Mouse (Mus musculus) heart, adult 2 months (tissue): Measurements from ENCODE around the gene Tepp. TPM values are rescaled to one million over a fixed set of nuclear protein-coding genes. Genes with fewer than 3 reads are reported as not detected.

Experiments used
- DNase-seq, 2 experiments: peaks; one replicate each; pipeline ENCODE4 v3.0.0; 2021
- H3K27ac ChIP-seq: fragments of 200-600 bp; 2 replicates; pipeline ENCODE4 v1.8.1; 2022
- H3K27me3 ChIP-seq: fragments of 200-500 bp; 2 replicates; pipeline ENCODE4 v1.6.1; 2012; ENCODE audit warnings: mild to moderate bottlenecking, low read length, inconsistent platforms, mixed read lengths; ENCODE audit not compliant: control insufficient read depth, insufficient read depth
- H3K36me3 ChIP-seq: fragments of 200-500 bp; 2 replicates; pipeline ENCODE4 v1.6.1; 2012; ENCODE audit warnings: low read length, inconsistent platforms; ENCODE audit not compliant: control insufficient read depth, insufficient read depth
- H3K4me1 ChIP-seq: fragments of 200-500 bp; 2 replicates; pipeline ENCODE4 v1.6.1; 2011; ENCODE audit warnings: low read length; ENCODE audit not compliant: control insufficient read depth, insufficient read depth
- H3K4me3 ChIP-seq: fragments of 200-600 bp; 2 replicates; pipeline ENCODE4 v1.8.1; 2022
- H3K79me2 ChIP-seq: fragments of 200-500 bp; replicated peaks from 2 replicates; pipeline ENCODE4 v1.6.1; 2012; ENCODE audit warnings: mild to moderate bottlenecking, inconsistent platforms, low read length, moderate library complexity, mixed read lengths; ENCODE audit not compliant: control insufficient read depth, insufficient read depth
- H3K9ac ChIP-seq: fragments of 200-500 bp; 2 replicates; pipeline ENCODE4 v1.6.1; 2012; ENCODE audit warnings: low read depth, mild to moderate bottlenecking, control low read depth, inconsistent platforms, low read length, mixed read lengths
- CTCF ChIP-seq: fragments of 200-600 bp; IDR thresholded peaks from 2 replicates; pipeline ENCODE4 v1.8.1; 2022; ENCODE audit warnings: antibody characterized with exemption, mild to moderate bottlenecking, moderate library complexity
- EP300 ChIP-seq: fragments of 200-500 bp; IDR thresholded peaks from 2 replicates; pipeline ENCODE4 v1.6.1; 2011; ENCODE audit warnings: low read depth, low read length, control low read depth; ENCODE audit not compliant: insufficient read depth
- POLR2A ChIP-seq: fragments of 200-500 bp; IDR thresholded peaks from 2 replicates; pipeline ENCODE4 v1.6.1; 2011; ENCODE audit warnings: mild to moderate bottlenecking, low read depth, low read length, control low read depth; ENCODE audit not compliant: insufficient read depth
- WGBS: fragments of 180-500 bp; shearing (Covaris S2); methylation state at CpG from one replicate; pipeline ENCODE4 v1.1.7; 2018; 5-methylcytosine and 5-hydroxymethylcytosine counted together
- intact Hi-C: fragments of 180-260 bp; cut with DNase I; formaldehyde crosslinking; loops from one replicate; pipeline ENCODE4 v1.15.1; 2025
- polyA plus RNA-seq: library from polyadenylated mRNA; depleted of rRNA; stranded (reverse); fragments of >200 nt; gene quantifications from 2 replicates; pipeline ENCODE4 v1.2.3, GENCODE M21; 2012
- total RNA-seq, 2 experiments: library from RNA; stranded (reverse); gene quantifications; 2 replicates each; pipeline ENCODE4 v1.2.3; 2021

The Tepp gene
- total and polyA plus RNA-seq, 3 experiments: 0.59 TPM; not detected in 2

DNA sequence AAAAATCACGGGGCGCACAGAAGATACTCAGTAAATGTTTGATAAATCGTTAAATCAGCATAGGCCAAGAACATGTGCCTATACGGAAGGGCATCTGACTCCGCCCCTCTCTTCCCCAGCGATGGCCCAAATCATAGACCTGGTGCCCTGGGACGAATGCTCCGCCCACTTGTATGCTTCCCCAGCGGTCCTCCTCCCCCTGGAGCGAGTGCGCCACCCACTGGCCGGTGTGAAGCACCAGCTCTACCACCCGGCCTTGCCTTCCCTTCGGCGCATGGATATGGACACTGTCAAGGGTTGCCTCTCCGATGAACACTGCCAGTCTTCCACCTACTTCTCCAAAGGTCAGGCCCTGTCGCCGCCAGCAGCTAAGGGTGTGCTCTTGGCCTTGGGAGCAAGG lies 2.5 kb downstream of the Tepp start:
- intact Hi-C loops: no loop called here
- Histone ChIP-seq H3K27ac (no peak overlapping the region), H3K79me2 (no peaks in the 10 kb centered on the region), H3K4me1 (no peaks in the 10 kb centered on the region), H3K4me3 (no peak overlapping the region), H3K27me3 (no peaks in the 10 kb centered on the region), H3K36me3 (no peaks in the 10 kb centered on the region), H3K9ac (no peak overlapping the region)
- no peak for DNase-seq
- TF ChIP-seq CTCF: peak; percentile 52
- TF ChIP-seq POLR2A: no peak
- WGBS: 70% methylated on average over 18 of the region's 18 CpGs

DNA sequence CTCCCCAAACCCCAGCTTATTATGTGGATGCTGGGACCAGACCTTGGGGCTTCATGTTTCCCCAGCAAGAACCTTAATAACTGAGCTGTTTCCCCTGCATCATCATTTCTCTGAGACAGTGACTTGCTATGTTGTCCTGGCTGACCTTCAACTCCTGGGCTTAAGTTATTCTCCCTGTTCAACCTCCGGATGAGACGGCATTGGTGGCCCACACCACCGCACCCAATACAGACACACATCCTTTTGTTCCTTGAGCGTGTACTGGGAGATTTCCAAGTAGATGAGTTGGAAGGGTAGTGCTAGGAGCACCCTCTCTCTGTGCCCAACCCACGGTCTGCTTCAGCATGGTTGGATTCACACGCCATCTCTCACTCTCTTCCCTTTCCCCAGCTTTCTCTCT lies 3.5 kb downstream of the Tepp start:
- Histone ChIP-seq H3K4me1 (no peaks in the 10 kb centered on the region), H3K27ac (no peak overlapping the region), H3K27me3 (no peaks in the 10 kb centered on the region), H3K79me2 (no peaks in the 10 kb centered on the region), H3K4me3 (no peak overlapping the region), H3K36me3 (no peaks in the 10 kb centered on the region), H3K9ac (no peak overlapping the region)
- no peak for DNase-seq
- 71% methylated on average over 6 of the region's 6 CpGs for WGBS
- intact Hi-C loops: no loop called here
- no peak for TF ChIP-seq CTCF
- no peak for TF ChIP-seq POLR2A
- no peak for TF ChIP-seq EP300

GRCm38 (mm10) chr8:95314707-95315106 lies 4.3 kb downstream of the Tepp start:
- H3K27ac ChIP-seq: no peak overlapping the region
- intact Hi-C loops: no loop called here
- no peaks in the 10 kb centered on the region for H3K36me3 ChIP-seq
- no peaks in the 10 kb centered on the region for H3K4me1 ChIP-seq
- H3K4me3 ChIP-seq: no peak overlapping the region
- no peak overlapping the region for H3K9ac ChIP-seq
- 37% methylated on average over 2 of the region's 2 CpGs for WGBS
- no peak for DNase-seq
- TF ChIP-seq EP300 (no peak), CTCF (peak; percentile 50), POLR2A (no peak)
- H3K27me3 ChIP-seq: no peaks in the 10 kb centered on the region
- no peaks in the 10 kb centered on the region for H3K79me2 ChIP-seq

DNA sequence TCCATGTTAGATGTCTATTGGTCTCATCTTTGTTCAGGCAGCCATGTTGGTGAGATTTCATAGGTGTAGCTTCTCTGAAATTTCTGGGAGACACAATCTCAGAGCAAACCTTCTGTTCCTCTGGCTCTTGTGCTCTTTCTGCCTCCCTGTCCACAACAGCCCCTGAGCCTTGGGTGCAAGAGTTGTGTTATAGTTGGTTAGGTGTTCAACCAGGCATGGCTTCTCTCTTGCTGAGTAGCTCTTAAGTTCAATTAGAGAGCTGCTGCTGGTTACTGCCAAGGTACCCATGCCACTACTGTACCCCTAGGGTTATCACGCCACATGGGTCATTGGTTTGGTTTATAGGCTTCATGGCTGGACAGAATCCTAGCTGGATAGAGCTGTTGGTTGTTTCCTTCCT lies 5.0 kb downstream of the Tepp start:
- 100% methylated on average over 1 of the region's 1 CpGs for WGBS
- DNase-seq: no peak

DNA sequence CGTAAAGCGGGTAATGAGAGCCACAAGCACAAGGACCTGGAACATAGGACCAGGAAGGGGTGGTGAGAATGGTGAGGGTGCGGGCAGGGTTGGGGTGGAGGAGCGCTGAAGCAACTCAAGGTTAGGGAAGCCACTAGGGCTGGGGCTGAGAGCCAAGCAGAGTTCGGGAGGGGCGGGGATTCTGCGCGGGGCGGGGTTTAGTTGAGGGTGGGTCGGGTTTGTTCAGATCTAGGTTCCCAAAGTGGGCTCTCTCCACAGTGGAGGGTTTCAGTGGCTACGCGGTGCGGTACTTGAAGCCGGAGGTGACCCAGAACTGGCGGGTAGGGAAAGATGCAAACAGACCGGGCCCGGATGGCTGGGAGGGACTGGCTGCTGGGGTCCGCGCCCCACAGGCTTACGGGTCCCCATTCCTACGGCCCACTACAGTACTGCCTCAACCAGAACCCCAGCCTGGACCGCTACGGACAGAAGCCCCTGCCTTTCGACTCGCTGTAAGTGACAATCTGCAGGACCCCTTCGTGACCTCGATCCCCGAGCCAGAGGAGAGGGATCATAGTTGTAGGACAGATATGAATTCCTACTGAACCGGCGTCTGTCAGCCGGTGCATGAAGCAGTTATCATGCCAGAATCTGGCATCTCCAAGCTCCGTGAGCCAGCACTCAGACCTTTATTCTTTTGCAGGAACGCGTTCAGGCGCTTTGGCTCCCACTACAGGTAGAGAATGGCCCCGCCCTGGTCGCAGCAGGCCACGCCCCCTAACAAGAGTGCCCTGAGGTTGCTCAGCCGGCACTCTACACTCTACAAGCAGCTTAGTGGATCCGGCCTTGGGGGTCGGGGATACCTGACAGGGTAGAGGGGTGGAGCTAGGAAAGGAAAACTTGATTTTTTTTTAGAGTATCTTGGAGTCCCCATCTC lies 10.1 kb downstream of the Tepp start:
- Histone ChIP-seq H3K79me2 (no peaks in the 10 kb centered on the region), H3K4me3 (peak overlapping the region; percentile 51), H3K27me3 (no peaks in the 10 kb centered on the region), H3K4me1 (peaks cover 12% of the 10 kb centered on the region), H3K27ac (no peak overlapping the region), H3K9ac (peak overlapping the region; percentile 47), H3K36me3 (no peaks in the 10 kb centered on the region)
- intact Hi-C loops: no loop called here
- TF ChIP-seq CTCF: peak; percentile 55
- TF ChIP-seq EP300: no peak
- WGBS: 6% methylated on average over 40 of the region's 41 CpGs
- peak; percentile 61 to 62 for DNase-seq

More for the DNA sequence above, 5.0 kb downstream of the Tepp start:
- TF ChIP-seq EP300 (no peak), POLR2A (no peak), CTCF (no peak)
- Histone ChIP-seq H3K27ac (no peak overlapping the region), H3K36me3 (no peaks in the 10 kb centered on the region), H3K4me1 (peaks cover 1% of the 10 kb centered on the region; the same call in 1 of the 2 replicates), H3K9ac (no peak overlapping the region), H3K79me2 (no peaks in the 10 kb centered on the region), H3K4me3 (no peak overlapping the region), H3K27me3 (no peaks in the 10 kb centered on the region)
- intact Hi-C loops: no loop called here

DNA sequence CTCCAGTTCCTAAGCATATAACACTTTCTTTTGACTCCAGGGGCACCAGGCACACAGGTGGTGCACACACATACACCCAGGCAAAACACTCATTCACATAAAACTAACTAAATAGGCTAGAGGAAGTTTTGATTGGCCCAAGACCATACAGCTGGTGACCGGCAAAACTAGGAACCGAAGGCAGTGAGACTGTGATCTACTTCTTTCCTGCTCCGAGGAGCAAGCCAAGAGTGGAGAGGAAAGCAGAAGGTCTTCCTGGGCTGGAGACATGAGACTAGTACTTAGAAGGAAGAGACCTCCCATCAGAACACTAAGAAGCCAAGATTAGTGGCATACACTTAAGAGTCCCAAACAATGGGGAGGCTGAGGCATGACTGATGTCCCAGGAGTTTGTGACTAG lies 12.8 kb downstream of the Tepp start:
- intact Hi-C loops: no loop called here
- H3K36me3 ChIP-seq: no peaks in the 10 kb centered on the region
- peak; percentile 32; the same call in 1 of the 2 replicates for TF ChIP-seq POLR2A
- no peak for TF ChIP-seq CTCF
- TF ChIP-seq EP300: no peak
- H3K4me1 ChIP-seq: peaks cover 18% of the 10 kb centered on the region
- DNase-seq: no peak
- H3K27me3 ChIP-seq: no peaks in the 10 kb centered on the region
- H3K4me3 ChIP-seq: no peak overlapping the region
- H3K27ac ChIP-seq: peak overlapping the region; percentile 24; the same call in 1 of the 2 replicates
- no peak overlapping the region for H3K9ac ChIP-seq
- peaks cover 5% of the 10 kb centered on the region; the same call in 1 of the 2 replicates for H3K79me2 ChIP-seq
- WGBS: 22% methylated on average over 3 of the region's 3 CpGs
